Mouse (Mus musculus) MEL (cell line): ENCODE results near the gene Acvr1.

ENCODE experiments used
- CTCF ChIP-seq, 3 experiments: IDR thresholded peaks in 2 of 3; conservative IDR thresholded peaks in 1 of 3; 2 replicates each; pipeline ENCODE4 v1.5.1; 2011 to 2012; ENCODE audit warnings: low read length in 3 of 3, low read depth in 2 of 3, mild to moderate bottlenecking in 2 of 3, improper control_type of control experiment in 1 of 3, inconsistent platforms in 1 of 3, mixed read lengths in 1 of 3, moderate library complexity in 1 of 3; ENCODE audit not compliant: control insufficient read depth in 1 of 3, insufficient read depth in 1 of 3, poor library complexity in 1 of 3, severe bottlenecking in 1 of 3
- GATA1 ChIP-seq: IDR thresholded peaks from 2 replicates; pipeline ENCODE4 v1.6.1; 2011; ENCODE audit warnings: low read depth, low read length, improper control_type of control experiment
- HCFC1 ChIP-seq: IDR thresholded peaks from 2 replicates; pipeline ENCODE4 v1.6.1; 2012; ENCODE audit warnings: low read depth, mild to moderate bottlenecking, inconsistent platforms, low read length, improper control_type of control experiment, moderate library complexity
- MEF2A ChIP-seq: IDR thresholded peaks from 2 replicates; pipeline ENCODE4 v1.6.1; 2014; ENCODE audit warnings: low read depth, mild to moderate bottlenecking, inconsistent platforms, low read length, improper control_type of control experiment; ENCODE audit not compliant: poor library complexity, insufficient replicate concordance, severe bottlenecking; ENCODE audit errors: extremely low read depth
- POLR2AphosphoS2 ChIP-seq: IDR thresholded peaks from 2 replicates; pipeline ENCODE4 v1.6.1; 2011; ENCODE audit warnings: low read length, improper control_type of control experiment

DNA sequence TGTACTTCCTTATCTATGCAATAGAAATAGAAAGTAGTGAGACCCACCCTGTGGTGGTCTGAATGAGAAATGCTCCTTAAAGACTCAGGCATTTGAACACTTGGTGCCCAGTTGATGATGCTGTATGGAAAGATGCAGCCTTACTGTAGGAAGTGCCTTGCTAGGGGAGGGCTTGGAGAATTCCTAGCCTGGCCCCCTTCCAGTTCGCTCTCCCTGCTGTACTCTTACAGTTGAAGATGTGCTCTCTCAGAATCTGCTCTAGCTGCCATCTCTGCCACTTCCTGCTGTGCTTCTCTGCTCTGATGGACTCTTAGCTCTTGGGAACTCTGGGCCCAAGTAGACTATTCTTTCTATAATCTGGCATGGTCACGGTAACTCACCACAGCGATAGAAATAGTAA, 30.6 kb upstream of the Acvr1 start:
- TF ChIP-seq GATA1 (no peak), HCFC1 (no peak), CTCF (IDR thresholded peaks at IDR 0.05 in 2 of 3, conservative IDR thresholded peaks at IDR 0.05 in 1 of 3; ENCODE audit: control insufficient read depth in 1 of 3, insufficient read depth in 1 of 3, low read depth in 2 of 3, low read length in 3 of 3, poor library complexity in 1 of 3, severe bottlenecking in 1 of 3) (no peak), POLR2AphosphoS2 (no peak), MEF2A (no peak)
